Mouse (Mus musculus) cerebellum, postnatal 4 days (tissue): ENCODE results near the gene Sfi1.
"Not testable (repeated sequence)": the region's sequence is repeated elsewhere in the genome, so short reads cannot be mapped to it uniquely, and the experiment has no call there.

Experiments
- DNase-seq, 2 experiments: peaks; one replicate each; pipeline ENCODE4 v3.0.0; 2022; ENCODE audit warnings: low spot score in 2 of 2, mixed read lengths in 1 of 2

Gene Sfi1

GRCm38 (mm10) chr11:3104501-3105260 is 88.6 kb downstream of the Sfi1 start:
- DNase-seq: peak in 1 of 2 experiments; percentile 45

GRCm38 (mm10) chr11:3103619-3104164 is 89.6 kb downstream of the Sfi1 start:
- DNase-seq: no peak

- DNase-seq: not testable (repeated sequence)
Observed at GRCm38 (mm10) chr11:3102626-3103025, 90.6 kb downstream of the Sfi1 start.

GRCm38 (mm10) chr11:3101875-3102494 is 91.3 kb downstream of the Sfi1 start:
- DNase-seq: peak; percentile 45 to 66

DNA sequence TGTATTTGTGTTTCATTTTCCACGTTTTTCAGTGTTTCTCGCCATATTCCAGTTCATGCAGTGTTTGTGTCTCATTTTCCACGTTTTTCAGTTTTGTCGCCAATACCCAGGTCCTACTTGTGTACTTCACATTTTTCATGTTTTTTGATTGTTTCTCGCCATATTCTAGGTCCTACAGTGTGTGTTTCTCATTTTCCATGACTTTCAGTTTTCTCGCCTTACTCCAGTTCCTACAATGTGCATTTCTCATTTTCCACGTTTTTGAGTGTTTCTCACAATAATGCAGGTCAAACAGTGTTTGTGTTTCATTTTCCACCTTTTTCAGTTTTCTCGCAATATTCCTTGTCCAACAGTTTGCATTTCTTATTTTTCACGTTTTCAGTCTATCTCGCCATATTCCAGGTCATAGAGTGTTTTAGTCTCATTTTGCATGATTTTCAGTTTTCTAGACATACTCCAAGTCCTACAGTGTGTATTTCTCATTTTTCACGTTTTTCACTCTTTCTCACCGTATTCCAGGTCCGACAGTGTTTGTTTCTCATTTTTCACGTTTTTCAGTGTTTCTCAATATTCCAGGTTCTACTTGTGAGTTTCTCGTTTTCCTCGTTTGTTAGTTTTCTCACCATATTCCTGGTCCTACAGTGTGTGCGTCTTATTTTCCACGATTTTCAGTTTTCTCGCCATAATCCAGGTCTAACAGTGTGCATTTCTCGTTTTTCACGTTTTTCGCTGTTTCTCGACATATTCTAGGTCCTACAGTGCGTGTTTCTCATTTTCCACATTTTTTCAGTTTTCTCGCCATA is 92.0 kb downstream of the Sfi1 start:
- DNase-seq: peak in 1 of 2 experiments; percentile 36

DNA sequence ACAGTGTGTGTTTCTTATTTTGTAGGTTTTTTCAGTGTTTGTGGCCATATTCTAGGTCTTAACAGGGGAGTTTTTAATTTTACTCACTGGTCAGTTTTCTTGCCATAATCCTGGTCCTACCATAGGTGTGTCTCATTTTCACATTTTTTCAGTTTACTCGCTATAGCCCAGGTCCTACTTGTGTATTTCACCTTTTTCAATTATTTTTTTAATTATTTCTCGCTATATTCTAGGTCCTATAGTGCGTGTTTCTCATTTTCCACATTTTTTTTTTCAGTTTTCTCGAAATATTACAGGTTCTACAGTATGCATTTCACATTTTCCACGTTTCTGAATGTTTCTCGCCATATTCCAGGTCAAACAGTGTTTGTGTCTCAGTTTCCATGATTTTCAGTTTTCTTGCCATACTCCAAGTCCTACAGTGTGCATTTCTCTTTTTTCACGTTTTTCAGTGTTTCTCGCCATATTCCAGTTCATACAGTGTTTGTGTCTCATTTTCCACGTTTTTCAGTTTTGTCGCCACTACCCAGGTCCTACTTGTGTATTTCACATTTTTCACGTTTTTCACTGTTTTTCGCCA is 93.1 kb downstream of the Sfi1 start:
- DNase-seq: peak in 1 of 2 experiments; percentile 36
